Mouse (Mus musculus): ENCODE data around the gene Wipi1. TPM values are rescaled to one million over a fixed set of nuclear protein-coding genes. Genes with fewer than 3 reads are reported as not detected.

The Wipi1 gene
- total RNA-seq, 2 experiments from 2014 or later: 71.1 to 86.4 TPM

DNA sequence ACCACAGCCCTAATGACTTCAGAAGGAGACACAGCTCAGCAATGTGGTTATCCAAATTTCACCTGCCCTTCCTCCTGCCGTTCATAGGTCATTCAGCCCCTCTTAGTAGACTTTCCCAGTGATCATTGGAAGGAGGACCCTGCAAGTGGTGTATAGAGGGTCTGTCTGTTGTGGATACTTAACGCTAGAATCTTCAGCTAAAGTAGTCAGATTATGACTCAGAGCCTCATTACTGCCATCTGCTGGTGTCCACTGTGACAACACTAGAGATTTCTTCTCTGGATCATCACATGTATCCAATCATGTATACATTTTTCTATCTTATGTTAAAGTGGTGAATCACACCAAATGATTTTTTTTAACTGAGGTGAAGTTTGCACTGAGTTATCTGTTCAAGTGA, 9.4 kb upstream of the Wipi1 start:
- peak in 1 of 2 experiments; percentile 53 for DNase-seq (ENCODE audit: low spot score in 2 of 2)

DNA sequence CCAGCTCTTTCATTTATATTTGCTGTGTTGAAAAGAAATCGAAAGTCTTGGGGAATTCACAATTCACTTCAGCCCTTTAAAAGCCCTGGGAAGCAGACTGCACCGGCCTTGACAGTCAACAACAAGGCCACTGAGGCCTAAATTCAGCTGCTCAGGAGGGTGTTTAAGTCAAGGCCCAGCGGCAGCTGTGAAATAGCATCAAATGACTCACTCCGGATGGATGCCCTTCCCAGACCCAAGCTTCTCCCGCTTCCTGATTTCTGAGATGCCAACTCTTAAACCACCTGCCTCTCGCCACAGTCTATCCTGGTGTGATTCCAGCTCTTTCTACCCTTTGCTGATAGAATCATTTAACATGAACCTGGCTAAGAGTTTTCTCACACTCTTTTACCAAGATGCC, 8.6 kb upstream of the Wipi1 start:
- no peak for DNase-seq (ENCODE audit: low spot score in 2 of 2)

DNA sequence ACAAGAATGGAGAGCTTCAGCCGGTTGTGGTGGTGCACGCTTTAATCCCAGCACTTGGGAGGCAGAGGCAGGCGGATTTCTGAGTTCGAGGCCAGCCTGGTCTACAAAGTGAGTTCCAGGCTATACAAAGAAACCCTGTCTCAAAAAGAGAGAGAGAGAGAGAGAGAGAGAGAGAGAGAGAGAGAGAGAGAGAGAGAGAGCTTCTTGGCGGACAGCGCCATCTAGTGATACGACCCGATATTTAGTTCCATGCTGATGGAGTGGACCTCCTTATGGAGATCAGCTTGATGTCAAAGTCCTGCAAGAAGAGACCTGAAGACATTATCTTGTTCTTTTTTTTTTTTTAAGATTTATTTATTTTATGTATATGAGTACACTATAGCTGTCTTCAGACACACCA, 7.3 kb upstream of the Wipi1 start:
- DNase-seq (ENCODE audit: low spot score in 2 of 2): peak in 1 of 2 experiments; percentile 56

DNA sequence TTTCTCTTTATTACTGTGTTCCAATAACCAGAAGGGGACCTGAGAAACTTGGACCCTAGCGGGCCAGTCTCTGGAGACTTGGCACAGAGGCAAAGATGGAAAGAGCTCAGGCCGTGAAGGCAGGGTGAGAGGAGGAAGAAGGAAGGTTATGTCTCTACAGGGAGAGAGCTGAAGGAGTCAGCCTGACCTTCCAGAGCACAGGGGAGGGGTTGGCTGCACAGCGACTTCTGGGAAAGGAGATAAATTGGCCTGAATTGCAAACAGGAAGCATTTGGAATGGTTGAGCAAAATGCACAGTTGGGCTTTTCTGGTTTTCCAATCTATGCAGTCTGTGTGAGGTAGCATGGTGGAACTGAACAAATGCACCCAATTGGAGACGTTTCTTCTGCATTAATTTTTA, 5.0 kb upstream of the Wipi1 start:
- DNase-seq (ENCODE audit: low spot score in 2 of 2): no peak

DNA sequence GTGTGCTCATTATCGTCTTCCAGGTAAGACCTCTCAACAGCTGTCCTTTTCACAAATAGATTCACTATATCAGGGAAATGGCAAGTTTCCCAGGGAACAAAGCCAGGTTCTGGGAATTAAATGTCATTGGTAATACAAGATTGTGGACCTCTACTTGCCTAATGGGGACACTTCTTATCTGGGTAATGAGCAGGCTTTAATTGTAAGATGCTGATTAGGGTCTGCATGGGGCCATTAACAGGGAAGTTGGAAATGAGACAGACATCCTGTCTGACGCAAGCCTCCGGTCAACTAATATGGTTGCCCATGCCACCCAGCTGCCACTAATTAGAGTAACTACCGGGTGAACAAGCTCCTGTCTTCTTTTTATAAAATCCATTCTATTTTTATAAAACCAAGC, 4.6 kb upstream of the Wipi1 start:
- no peak for DNase-seq (ENCODE audit: low spot score in 2 of 2)

DNA sequence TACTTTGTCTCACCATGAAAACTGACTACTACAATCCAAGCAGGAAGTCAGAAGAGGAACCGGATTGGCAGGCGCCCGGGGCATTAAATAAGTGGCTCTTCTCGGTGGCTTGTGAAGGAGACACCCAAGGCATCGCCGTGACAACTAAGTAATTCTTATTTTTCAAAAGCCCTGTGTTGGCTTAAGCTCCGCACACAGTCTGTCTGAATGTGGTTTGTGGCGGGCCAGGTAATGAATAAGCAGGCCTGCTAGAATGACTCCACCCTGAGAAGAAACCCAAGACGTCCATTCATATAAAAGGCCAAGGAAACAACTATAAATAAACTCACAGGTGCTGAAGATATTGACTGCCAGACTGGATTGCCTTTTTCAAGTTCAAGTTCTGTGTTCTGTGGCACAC, 3.5 kb upstream of the Wipi1 start:
- DNase-seq (ENCODE audit: low spot score in 2 of 2): no peak

DNA sequence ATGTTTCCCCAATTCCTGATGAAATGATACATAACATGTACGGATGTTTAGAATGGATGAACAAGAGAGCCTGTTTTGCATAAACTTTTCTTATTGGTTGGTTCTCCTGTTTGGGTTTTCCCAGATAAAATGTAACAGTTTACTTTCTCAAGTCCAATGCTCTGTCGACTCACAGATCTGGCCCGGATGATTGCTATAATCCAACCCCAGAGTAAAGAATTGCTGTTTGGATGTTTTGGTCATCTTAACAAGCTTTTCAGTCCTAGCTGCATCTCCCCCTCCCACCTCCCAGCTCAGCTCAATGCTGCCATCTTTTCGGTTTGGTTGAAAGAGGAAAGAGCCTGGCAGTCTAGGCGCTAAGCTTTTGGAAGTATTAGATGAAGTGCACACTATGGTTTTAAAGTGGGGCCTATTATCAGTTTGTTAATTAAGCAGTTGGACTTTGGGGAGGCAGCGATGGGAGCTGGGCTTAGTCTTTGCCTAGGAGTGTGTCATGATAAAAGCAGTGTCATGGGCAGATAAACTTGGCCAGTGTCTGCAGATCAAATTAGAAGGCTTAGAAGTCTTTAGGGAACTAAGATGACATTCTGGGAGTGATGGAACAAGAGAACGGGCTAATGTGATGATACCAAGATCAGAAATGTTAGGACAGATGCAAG, 1.2 kb upstream of the Wipi1 start:
- no peak for DNase-seq (ENCODE audit: low spot score in 2 of 2)

DNA sequence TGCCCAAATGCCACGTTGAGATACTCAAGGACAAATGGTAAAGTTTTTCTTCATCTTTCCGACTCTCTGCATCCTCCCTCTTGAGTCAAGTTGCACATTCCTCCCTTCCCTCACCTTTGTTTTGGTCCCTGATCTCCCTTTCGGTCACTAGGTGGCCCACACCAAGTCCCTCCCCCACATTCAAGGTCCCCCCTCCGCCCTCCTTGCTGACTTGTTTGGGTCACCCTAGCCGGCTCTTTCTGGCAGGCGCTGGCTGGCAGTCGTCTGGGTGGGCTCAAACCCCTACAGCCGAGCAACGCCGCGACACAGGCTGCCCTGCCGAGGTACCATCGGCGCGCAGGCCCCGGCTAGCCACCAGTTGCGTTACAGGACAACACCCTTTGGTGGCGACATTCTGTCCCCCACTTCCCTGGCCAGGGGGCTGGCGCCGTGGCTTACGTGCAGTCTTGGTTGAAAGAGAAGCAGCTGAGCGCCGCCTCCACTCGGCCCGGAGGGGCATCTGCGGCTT, 918 bp downstream of the Wipi1 start:
- DNase-seq (ENCODE audit: low spot score in 2 of 2): peak in 1 of 2 experiments; percentile 21

DNA sequence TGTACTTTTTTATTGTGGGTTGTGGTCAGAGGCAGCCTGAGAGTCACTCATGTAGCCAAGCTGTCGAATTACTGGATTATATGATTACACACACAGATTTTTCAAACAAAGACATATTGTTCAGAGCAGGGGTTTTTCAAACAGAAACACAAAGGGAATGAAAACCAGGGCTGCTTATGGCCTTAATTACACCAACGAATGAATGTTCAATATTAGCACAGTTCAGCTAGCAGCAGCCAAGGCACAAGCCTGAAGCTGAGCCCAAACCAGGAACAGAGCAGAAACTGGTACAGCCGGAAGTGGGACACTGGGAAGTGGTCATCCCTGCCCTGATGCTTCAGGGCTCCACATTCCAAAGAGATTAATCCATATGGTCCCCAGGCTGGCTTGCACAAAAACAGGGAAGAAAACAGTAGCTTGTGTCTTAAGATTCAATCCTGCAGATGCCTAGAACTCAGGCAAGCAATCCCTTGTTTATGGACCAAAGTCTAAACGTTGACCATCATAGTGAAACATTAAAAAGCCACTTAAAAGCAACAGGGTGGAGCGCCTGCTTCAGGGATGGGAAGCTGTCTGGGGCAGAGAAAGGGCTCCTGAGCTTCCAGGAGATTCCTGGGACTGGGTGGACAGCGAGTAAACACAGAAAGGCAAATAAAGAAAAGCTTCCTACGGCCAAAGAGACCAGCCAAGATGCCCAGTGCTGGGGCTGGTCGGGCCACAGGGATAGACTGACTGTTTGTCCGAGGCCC, 1.5 kb downstream of the Wipi1 start:
- no peak for DNase-seq (ENCODE audit: low spot score in 2 of 2)

DNA sequence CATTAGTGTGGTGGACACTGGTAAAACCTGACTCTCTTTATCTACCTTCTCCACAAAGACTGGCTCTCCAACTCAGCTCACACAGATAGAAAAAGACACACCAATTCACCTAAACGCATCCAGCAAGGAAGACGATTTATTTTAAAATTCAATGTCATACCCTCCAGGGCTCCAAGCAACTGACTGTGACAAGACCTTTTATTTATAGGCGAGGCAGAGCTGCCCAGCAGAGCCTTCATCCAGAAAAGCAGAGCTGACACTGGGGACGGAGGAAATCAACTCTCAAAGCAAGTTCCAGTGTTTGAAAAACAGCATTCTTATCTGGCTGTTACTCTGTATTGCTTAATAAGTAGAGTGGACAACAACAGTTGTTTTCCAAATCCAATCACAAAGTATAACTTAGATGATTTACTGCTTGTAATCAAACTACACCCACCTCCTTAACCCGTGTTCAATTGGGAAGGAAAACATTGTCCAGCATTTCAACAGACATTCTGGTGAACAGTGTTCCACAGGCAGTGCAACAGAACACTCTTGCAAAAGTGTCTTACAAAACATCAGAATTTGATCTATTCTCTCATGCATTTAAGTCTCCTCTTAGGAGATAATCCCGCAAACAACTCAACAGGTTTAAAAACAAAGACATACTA, 2.7 kb downstream of the Wipi1 start:
- no peak for DNase-seq (ENCODE audit: low spot score in 2 of 2)

DNA sequence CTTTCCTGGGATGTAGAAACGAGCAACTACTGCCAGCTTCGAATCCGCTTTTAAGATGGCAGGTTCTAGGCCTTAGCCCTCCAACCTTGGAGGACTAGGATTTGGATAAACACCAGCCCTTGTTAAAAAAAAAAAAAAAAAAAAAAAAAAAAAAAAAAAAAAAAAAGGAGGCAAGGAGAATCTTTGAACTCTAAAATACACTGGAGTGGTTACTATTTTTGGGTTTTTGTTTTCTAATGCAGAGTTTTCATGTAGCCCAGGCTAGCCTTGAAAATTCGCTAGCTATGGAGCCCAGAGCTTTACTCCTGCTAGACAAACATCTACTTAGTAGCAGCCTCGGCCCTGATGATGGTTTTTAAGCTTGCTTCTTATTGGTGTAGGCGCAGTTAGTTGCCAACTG, 4.2 kb downstream of the Wipi1 start:
- no peak for DNase-seq (ENCODE audit: low spot score in 2 of 2)

DNA sequence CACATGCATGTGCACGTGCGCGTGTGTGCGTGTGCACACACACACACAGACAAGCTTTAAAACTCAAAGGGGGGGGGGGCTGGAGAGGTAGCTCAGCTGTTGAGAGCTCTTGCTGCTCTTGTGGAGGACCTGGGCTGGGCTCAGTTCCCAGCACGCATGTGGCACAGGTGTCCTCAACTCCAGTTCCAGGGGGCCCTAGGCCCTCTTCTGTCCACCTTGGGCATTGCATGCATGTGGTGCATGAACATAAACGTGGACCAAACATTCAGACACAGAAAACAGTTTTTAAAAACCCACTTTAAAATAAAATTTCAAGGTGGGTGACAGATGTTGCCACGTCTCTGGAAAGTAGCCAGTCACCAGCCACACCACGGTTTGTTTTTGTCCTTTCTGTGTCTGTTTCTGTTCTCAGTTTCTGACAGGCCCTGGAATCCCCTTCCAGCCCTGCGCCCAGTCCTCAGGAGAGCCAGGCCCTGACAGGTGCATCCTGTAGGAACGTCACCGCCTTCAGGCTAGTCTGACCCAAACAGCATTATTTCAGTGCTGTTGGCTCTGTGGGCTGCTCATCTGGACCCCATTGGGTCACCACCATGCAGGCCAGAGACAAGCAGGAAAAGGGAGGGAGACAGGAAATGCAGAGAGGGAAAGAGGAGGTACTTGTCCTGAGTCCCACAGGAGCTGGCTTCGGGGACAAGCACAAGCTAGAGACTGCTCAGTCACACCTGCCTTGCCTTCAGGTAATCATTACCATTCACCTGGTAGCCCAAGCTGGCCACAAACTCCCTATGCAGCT, 12.8 kb downstream of the Wipi1 start:
- no peak for DNase-seq (ENCODE audit: low spot score in 2 of 2)

DNA sequence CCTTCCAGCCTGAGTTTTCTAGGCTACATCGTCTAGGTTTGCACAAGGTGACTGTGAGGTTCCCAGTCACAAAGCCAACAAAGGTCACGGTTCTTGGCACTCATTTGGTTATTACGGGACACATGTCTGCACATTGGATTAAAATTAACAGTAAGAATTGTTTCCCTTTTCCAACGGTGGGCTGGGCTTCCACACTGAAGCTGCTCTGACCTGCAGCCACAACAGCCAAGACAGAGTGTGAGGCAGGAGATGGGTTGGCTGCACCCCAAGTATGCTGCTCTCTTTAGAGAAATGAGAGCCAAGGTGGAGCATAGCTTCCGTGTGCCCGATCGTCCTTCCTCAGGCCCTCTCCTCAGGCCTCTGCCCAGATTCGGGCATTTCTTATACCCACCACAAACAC, 17.0 kb downstream of the Wipi1 start:
- DNase-seq (ENCODE audit: low spot score in 2 of 2): no peak

DNA sequence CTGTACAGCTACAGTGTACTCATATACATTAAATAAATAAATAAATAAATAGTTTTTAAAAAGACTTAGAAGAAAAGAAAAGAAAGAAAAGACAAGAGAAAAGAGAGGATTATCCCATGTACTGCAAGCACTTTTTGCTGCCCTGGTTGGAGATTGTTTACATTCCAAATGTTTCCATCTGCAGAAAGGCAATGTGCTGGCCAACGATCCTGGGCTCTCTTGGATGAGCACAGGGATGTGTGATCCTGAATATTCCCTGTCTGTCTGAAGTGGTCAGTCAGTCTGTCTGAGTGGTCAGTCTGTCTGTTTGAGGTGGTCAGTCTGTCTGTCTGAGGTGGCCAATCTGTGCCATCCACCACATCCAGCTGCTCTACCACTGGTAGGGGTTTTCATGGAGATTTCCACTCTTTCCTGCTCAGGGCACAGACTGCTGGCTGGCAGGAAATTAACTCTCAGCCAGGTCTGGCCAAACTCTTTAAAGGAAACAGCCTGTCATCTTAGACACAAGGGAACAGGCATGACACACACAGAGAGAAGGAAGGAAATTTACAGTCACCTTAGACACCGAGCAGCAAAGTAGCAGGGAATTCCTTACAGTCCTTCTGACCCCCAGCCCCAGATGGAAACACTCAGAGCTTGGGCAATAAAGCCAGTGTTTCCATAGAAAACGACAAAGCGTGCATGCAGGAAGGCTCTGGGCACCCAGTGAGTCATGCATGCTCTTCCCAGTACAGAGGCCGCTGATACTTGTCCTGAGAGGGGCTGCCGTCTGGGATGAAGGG, 18.4 kb downstream of the Wipi1 start:
- DNase-seq (ENCODE audit: low spot score in 2 of 2): no peak

DNA sequence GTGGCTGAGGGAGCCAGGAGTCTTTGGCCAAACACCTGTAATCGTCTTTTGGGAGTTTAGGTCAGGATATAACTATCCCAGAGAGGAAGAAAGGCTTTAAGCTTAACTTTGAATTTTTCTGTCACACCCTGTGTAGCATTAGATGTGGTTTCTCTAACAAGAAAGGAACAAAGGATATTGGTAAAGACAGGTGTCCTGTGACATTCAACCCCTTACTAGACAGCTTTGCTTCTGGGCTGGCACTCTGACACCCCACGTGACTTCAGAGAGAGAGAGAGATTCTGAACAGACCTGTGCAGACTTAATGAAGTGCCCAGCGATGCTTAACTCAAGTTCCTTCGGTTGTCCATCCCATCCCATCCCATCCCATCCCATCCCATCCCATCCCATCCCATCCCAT, 20.3 kb downstream of the Wipi1 start:
- DNase-seq (ENCODE audit: low spot score in 2 of 2): no peak

DNA sequence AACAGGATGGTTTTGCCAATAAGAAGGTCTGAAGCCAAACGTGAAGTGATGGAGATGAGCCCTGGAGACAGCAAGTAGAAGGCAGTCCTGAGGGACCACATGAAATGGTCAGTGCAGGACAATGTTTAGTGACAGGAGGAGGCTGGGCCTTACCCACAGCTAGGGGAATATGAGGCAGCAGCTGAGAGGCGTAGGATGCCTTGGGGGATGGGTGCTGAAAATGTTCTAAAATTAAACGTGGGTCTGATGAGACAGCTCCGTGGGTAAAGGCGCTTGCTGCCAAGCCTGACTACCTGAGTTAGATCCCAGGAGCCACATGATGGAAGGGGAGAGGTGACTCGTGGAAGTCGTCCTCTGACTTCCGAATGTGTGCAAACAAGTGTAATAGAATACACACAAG, 21.8 kb downstream of the Wipi1 start:
- DNase-seq (ENCODE audit: low spot score in 2 of 2): no peak

DNA sequence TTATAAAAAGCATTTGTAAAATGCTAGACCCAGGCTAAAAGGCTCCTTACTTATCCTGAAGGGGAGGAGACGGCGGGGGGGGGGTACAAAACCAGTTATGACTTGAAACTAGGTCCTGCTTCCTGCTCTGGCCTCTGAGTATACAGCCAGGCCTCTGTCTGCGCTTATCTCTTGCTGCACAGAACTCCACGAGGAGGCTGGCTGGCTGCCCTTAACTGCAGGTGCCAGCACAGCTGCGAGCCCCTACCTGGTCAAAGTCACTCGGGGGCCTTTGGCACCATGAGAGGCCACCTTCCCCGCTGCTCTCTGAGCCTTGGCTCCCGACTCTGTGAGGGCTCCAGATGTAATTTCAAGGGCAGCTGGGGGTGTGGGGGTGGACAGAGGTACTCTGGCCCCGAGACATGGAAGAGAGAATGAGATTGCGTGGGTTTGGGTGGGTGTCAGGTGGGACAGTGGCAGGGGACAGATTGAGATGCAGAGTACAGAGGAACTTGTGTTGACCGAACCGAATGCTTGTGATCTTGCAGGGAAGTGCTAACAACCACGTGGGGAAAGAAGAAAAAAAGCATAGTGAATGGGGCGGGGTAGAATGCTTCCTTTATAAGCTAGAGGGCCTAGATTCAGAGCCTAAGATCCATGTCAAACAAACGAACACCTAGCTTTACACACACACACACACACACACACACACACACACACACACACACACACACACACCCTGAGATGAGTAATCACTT, 24.0 kb downstream of the Wipi1 start:
- no peak for DNase-seq (ENCODE audit: low spot score in 2 of 2)

DNA sequence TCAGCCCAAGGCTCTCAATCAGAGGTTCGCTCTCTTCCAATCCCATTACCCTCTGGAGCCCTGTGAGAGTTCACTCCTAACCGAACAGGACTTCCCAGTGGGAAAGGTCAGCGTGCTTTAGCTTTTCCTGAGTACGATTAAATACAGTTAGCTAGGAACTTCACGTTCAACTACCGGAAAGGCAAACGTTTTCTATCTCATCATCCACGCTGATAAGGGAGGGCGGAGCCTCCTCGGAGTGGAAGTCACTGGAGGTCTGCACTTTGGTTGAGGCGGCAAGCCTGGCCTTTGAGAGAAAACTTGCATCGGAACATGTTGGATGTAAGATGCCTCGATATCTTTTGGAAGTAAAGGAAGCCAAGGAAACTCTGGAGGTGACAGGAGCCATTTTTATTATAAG, 24.7 kb downstream of the Wipi1 start:
- no peak for DNase-seq (ENCODE audit: low spot score in 2 of 2)

DNA sequence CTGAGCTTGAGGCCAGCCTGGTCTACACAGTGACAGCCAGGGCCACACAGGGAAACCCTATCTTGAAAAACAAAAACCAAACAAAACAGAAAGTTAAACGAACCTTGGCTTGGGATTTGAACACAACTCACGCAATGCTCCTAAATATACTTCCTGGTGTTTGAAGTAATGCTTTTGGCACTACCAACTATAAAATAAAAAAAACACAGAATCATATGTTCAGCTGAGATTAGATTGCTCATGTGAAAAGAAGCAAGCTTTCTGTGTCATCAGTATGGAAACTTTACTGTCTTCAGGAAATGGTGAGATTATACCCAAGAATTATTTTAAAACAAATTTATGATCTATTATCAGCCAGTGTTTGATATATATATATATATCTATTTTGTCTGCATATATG, 25.3 kb downstream of the Wipi1 start:
- no peak for DNase-seq (ENCODE audit: low spot score in 2 of 2)

Data from gastrocnemius, postnatal 4 days (tissue).